Mouse (Mus musculus): ENCODE results near the gene Paxbp1. TPM values are rescaled to one million over a fixed set of nuclear protein-coding genes. Genes with fewer than 3 reads are reported as not detected.

The Paxbp1 gene
- polyA plus RNA-seq, 1 experiment from 2014 or later: 84.3 TPM

GRCm38 (mm10) chr16:91061531-91062318, 17.4 kb upstream of the Paxbp1 start:
- ATAC-seq (replicated peaks; ENCODE audit: insufficient number of reproducible peaks, low FRiP score, low TSS enrichment, low read depth): no peak
- no peak overlapping the region for H3K9ac ChIP-seq (replicated peaks; ENCODE audit: low read length)
- no peaks in the 10 kb centered on the region for H3K36me3 ChIP-seq (replicated peaks; ENCODE audit: control insufficient read depth, insufficient read depth, low read depth, low read length)
- H3K4me2 ChIP-seq (ENCODE audit: low read depth, low read length): no peak overlapping the region
- no peak overlapping the region for H3K27ac ChIP-seq (replicated peaks; ENCODE audit: low read depth, low read length)
- H3K4me1 ChIP-seq (ENCODE audit: control insufficient read depth, insufficient read depth, low read length): no peaks in the 10 kb centered on the region
- H3K4me3 ChIP-seq (ENCODE audit: low read depth, low read length): no peak overlapping the region
- WGBS: 80% methylated on average over 13 of the region's 13 CpGs
- H3K27me3 ChIP-seq (ENCODE audit: control insufficient read depth, insufficient read depth, low read length): no peaks in the 10 kb centered on the region
- DNase-seq (ENCODE audit: low spot score): no peak
- no peaks in the 10 kb centered on the region for H3K9me3 ChIP-seq (replicated peaks; ENCODE audit: control insufficient read depth, low read length)

DNA sequence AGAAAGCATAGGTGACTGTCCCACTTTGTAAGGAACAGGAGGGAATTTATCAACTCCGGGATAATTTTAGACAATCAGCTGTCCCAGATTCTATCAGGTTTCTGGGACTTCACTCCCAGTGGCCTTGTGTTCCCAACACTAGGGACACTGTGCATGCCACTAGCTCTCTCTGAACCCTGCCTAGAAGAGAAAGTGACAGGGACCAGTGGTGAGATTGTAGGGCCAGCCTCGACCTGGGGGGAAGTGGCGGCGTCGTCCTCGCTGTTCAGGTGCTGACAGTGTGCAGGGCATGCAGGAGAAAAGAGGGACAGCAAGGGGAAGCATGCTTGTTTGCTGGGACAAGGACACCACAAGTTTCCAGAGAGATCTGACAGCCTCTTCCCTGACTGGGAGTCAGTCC, 13.4 kb upstream of the Paxbp1 start:
- H3K4me3 ChIP-seq (ENCODE audit: low read depth, low read length): no peak overlapping the region
- H3K36me3 ChIP-seq (replicated peaks; ENCODE audit: control insufficient read depth, insufficient read depth, low read depth, low read length): no peaks in the 10 kb centered on the region
- WGBS: 68% methylated on average over 6 of the region's 6 CpGs
- ATAC-seq (replicated peaks; ENCODE audit: insufficient number of reproducible peaks, low FRiP score, low TSS enrichment, low read depth): no peak
- no peaks in the 10 kb centered on the region for H3K4me1 ChIP-seq (ENCODE audit: control insufficient read depth, insufficient read depth, low read length)
- H3K27ac ChIP-seq (replicated peaks; ENCODE audit: low read depth, low read length): no peak overlapping the region
- no peak for DNase-seq (ENCODE audit: low spot score)
- H3K4me2 ChIP-seq (ENCODE audit: low read depth, low read length): no peak overlapping the region
- no peaks in the 10 kb centered on the region for H3K9me3 ChIP-seq (replicated peaks; ENCODE audit: control insufficient read depth, low read length)
- no peaks in the 10 kb centered on the region for H3K27me3 ChIP-seq (ENCODE audit: control insufficient read depth, insufficient read depth, low read length)
- no peak overlapping the region for H3K9ac ChIP-seq (replicated peaks; ENCODE audit: low read length)

GRCm38 (mm10) chr16:91057261-91057660, 12.9 kb upstream of the Paxbp1 start:
- no peak overlapping the region for H3K27ac ChIP-seq (replicated peaks; ENCODE audit: low read depth, low read length)
- no peak overlapping the region for H3K9ac ChIP-seq (replicated peaks; ENCODE audit: low read length)
- ATAC-seq (replicated peaks; ENCODE audit: insufficient number of reproducible peaks, low FRiP score, low TSS enrichment, low read depth): no peak
- no peaks in the 10 kb centered on the region for H3K9me3 ChIP-seq (replicated peaks; ENCODE audit: control insufficient read depth, low read length)
- H3K36me3 ChIP-seq (replicated peaks; ENCODE audit: control insufficient read depth, insufficient read depth, low read depth, low read length): no peaks in the 10 kb centered on the region
- H3K27me3 ChIP-seq (ENCODE audit: control insufficient read depth, insufficient read depth, low read length): no peaks in the 10 kb centered on the region
- no peak for DNase-seq (ENCODE audit: low spot score)
- WGBS: 88% methylated on average over 4 of the region's 4 CpGs
- H3K4me1 ChIP-seq (ENCODE audit: control insufficient read depth, insufficient read depth, low read length): no peaks in the 10 kb centered on the region
- no peak overlapping the region for H3K4me3 ChIP-seq (ENCODE audit: low read depth, low read length)
- H3K4me2 ChIP-seq (ENCODE audit: low read depth, low read length): no peak overlapping the region

DNA sequence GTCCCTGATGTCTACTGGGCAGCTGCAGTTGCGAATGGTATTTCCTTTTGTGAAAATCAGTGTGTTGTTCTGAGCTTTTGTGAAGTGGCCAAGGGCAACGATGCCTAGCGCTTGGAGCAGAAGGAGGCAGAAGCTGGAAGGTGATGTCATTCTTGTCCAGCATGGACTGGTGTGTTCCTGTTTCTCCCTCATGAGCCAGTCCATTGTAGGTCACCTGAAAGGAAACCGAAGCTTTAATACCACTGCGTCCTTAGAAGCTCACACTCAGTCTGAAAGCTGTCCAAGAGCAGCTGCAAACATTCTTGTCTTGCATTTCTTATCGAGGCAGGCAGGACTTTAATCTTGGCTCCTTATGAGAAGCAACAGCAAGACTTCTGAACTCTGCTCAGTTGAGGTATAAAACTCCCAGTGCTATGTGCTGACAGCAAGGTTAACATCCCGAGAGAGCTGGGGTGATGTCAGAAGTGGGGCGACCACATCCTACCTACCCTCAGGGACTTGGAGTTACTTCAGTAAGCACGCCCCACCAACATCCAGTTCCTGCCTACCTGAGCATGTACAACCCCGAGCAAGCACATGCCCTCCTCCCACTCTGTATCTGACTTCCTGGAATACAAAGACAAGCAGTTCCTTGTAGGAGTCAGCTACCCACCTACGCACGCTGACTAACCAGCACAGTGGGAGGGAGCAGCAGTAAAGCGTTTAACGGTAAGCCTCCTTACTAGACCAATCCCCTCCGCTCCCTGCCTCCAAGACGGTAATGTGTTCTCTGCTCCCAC, 11.9 kb upstream of the Paxbp1 start:
- ATAC-seq (replicated peaks; ENCODE audit: insufficient number of reproducible peaks, low FRiP score, low TSS enrichment, low read depth) (no peak), DNase-seq (ENCODE audit: low spot score) (no peak)
- Histone ChIP-seq H3K27me3 (ENCODE audit: control insufficient read depth, insufficient read depth, low read length) (no peaks in the 10 kb centered on the region), H3K4me1 (ENCODE audit: control insufficient read depth, insufficient read depth, low read length) (no peaks in the 10 kb centered on the region), H3K4me3 (ENCODE audit: low read depth, low read length) (no peak overlapping the region), H3K4me2 (ENCODE audit: low read depth, low read length) (no peak overlapping the region), H3K9ac (replicated peaks; ENCODE audit: low read length) (no peak overlapping the region), H3K36me3 (replicated peaks; ENCODE audit: control insufficient read depth, insufficient read depth, low read depth, low read length) (no peaks in the 10 kb centered on the region), H3K27ac (replicated peaks; ENCODE audit: low read depth, low read length) (no peak overlapping the region), H3K9me3 (replicated peaks; ENCODE audit: control insufficient read depth, low read length) (no peaks in the 10 kb centered on the region)
- 57% methylated on average over 16 of the region's 16 CpGs for WGBS

DNA sequence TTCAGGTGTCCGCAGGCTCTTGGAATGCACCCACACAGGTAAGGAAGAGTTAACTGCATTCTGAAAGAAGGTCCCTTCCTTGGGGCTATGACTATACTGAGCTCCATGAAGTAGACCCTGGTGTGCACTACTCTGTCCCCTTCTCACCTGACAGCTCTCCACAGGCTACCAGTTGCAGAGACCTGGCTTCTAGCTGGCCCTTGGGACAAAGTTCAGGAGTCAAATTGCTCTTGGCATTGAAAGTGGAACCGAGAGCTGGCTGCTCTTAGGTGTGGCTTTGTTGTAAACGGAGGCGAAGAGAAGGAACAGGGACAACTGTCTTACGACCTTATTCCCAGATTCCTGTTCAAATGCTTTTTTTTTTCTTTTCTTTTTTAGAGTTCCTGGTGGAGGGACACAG, 10.8 kb upstream of the Paxbp1 start:
- 71% methylated on average over 5 of the region's 5 CpGs for WGBS
- H3K27me3 ChIP-seq (ENCODE audit: control insufficient read depth, insufficient read depth, low read length): no peaks in the 10 kb centered on the region

DNA sequence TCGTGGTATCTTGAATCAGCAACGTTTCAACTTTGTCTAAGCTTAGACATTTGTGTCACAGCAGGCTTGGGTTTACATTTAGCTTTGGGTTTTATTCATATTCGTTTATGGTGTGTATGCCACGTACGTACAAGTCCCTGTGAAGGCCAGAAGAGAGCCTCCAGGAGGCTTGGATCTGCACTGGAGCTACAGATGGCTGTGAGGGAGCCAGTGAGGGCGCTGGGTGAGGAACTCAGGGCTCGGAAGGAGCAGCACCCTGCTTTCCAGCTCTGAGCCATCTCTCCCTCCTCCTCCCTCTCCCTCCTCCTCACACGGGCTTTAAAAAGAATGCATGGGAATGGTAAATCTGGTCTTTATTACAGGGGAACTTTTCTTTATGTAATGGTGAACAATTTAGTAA, 9.3 kb upstream of the Paxbp1 start:
- H3K27me3 ChIP-seq (ENCODE audit: control insufficient read depth, insufficient read depth, low read length): no peaks in the 10 kb centered on the region
- 0 out of 2 replicates have a peak overlapping the region, but pooled peaks have one; percentile 4 for H3K9ac ChIP-seq (replicated peaks; ENCODE audit: low read length)
- no peaks in the 10 kb centered on the region for H3K4me1 ChIP-seq (ENCODE audit: control insufficient read depth, insufficient read depth, low read length)
- ATAC-seq (replicated peaks; ENCODE audit: insufficient number of reproducible peaks, low FRiP score, low TSS enrichment, low read depth) (no peak), DNase-seq (ENCODE audit: low spot score) (peak; percentile 26)
- H3K9me3 ChIP-seq (replicated peaks; ENCODE audit: control insufficient read depth, low read length): no peaks in the 10 kb centered on the region
- H3K4me3 ChIP-seq (ENCODE audit: low read depth, low read length): no peak overlapping the region
- WGBS: 63% methylated on average over 8 of the region's 8 CpGs
- no peak overlapping the region for H3K27ac ChIP-seq (replicated peaks; ENCODE audit: low read depth, low read length)
- H3K36me3 ChIP-seq (replicated peaks; ENCODE audit: control insufficient read depth, insufficient read depth, low read depth, low read length): no peaks in the 10 kb centered on the region
- no peak overlapping the region for H3K4me2 ChIP-seq (ENCODE audit: low read depth, low read length)

More for the DNA sequence above, 10.8 kb upstream of the Paxbp1 start:
- H3K4me3 ChIP-seq (ENCODE audit: low read depth, low read length): no peak overlapping the region
- no peaks in the 10 kb centered on the region for H3K9me3 ChIP-seq (replicated peaks; ENCODE audit: control insufficient read depth, low read length)
- H3K27ac ChIP-seq (replicated peaks; ENCODE audit: low read depth, low read length): no peak overlapping the region
- H3K4me2 ChIP-seq (ENCODE audit: low read depth, low read length): no peak overlapping the region
- DNase-seq (ENCODE audit: low spot score) (no peak), ATAC-seq (replicated peaks; ENCODE audit: insufficient number of reproducible peaks, low FRiP score, low TSS enrichment, low read depth) (no peak)
- H3K36me3 ChIP-seq (replicated peaks; ENCODE audit: control insufficient read depth, insufficient read depth, low read depth, low read length): no peaks in the 10 kb centered on the region
- no peak overlapping the region for H3K9ac ChIP-seq (replicated peaks; ENCODE audit: low read length)
- H3K4me1 ChIP-seq (ENCODE audit: control insufficient read depth, insufficient read depth, low read length): no peaks in the 10 kb centered on the region

DNA sequence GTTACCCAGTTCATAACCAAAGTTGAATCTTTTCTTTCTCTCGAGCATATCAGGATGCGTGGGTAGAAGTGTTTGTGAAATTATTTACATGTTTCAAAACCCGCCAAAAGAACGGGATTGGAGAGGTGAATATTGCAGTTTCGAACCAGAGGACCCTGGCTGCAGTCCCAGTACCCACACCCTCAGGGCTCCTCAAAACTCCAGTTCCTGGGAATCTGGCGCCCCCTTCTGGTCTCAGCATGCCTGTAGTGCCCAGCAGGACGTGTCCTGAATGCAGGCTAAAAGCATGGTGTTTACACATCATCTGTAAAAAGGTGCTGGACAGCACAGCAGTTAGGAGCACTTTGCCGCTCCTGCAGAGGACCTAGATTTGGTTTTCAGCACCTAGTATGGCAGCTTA, 1.2 kb upstream of the Paxbp1 start:
- WGBS: 65% methylated on average over 8 of the region's 8 CpGs
- H3K27ac ChIP-seq (replicated peaks; ENCODE audit: low read depth, low read length): no peak overlapping the region
- no peak overlapping the region for H3K4me2 ChIP-seq (ENCODE audit: low read depth, low read length)
- H3K4me3 ChIP-seq (ENCODE audit: low read depth, low read length): no peak overlapping the region
- H3K9me3 ChIP-seq (replicated peaks; ENCODE audit: control insufficient read depth, low read length): no peaks in the 10 kb centered on the region
- no peaks in the 10 kb centered on the region; the same call in 1 of the 2 replicates for H3K4me1 ChIP-seq (ENCODE audit: control insufficient read depth, insufficient read depth, low read length)
- no peak overlapping the region for H3K9ac ChIP-seq (replicated peaks; ENCODE audit: low read length)
- DNase-seq (ENCODE audit: low spot score) (peak; percentile 52), ATAC-seq (replicated peaks; ENCODE audit: insufficient number of reproducible peaks, low FRiP score, low TSS enrichment, low read depth) (no peak)
- no peaks in the 10 kb centered on the region; the same call in 1 of the 2 replicates for H3K36me3 ChIP-seq (replicated peaks; ENCODE audit: control insufficient read depth, insufficient read depth, low read depth, low read length)
- H3K27me3 ChIP-seq (ENCODE audit: control insufficient read depth, insufficient read depth, low read length): no peaks in the 10 kb centered on the region
